Mouse (Mus musculus) cortical plate, adult 2 months (tissue): Measurements from ENCODE around the gene Epyc. TPM values are rescaled to one million over a fixed set of nuclear protein-coding genes. Genes with fewer than 3 reads are reported as not detected.
"Not testable (repeated sequence)": the region's sequence is repeated elsewhere in the genome, so short reads cannot be mapped to it uniquely, and the experiment has no call there.

ENCODE experiments used
- H3K27ac ChIP-seq: fragments of 200-500 bp; 2 replicates; pipeline ENCODE4 v1.5.1; 2012; ENCODE audit warnings: low read length, control low read depth, inconsistent platforms; ENCODE audit not compliant: insufficient read depth
- H3K4me1 ChIP-seq: fragments of 200-500 bp; 2 replicates; pipeline ENCODE4 v1.6.1; 2011; ENCODE audit warnings: low read length; ENCODE audit not compliant: control insufficient read depth, insufficient read depth
- H3K4me3 ChIP-seq: fragments of 200-500 bp; 2 replicates; pipeline ENCODE4 v1.5.1; 2011; ENCODE audit warnings: mild to moderate bottlenecking, low read length, control low read depth; ENCODE audit not compliant: insufficient read depth
- CTCF ChIP-seq: fragments of 200-500 bp; IDR thresholded peaks from 2 replicates; pipeline ENCODE4 v1.5.1; 2011; ENCODE audit warnings: mild to moderate bottlenecking, control low read depth, low read length; ENCODE audit not compliant: insufficient read depth; ENCODE audit errors: extremely low read depth
- POLR2A ChIP-seq: fragments of 200-500 bp; IDR thresholded peaks from 2 replicates; pipeline ENCODE4 v1.6.1; 2011; ENCODE audit warnings: mild to moderate bottlenecking, low read length, control low read depth; ENCODE audit not compliant: insufficient read depth; ENCODE audit errors: extremely low read depth
- polyA plus RNA-seq: library from polyadenylated mRNA; depleted of rRNA; stranded (reverse); fragments of >200 nt; gene quantifications from 2 replicates; pipeline ENCODE4 v1.2.3, GENCODE M21; 2012; rRNA removed

Epyc gene
- polyA plus RNA-seq, 1 experiment: 0.06 TPM

DNA sequence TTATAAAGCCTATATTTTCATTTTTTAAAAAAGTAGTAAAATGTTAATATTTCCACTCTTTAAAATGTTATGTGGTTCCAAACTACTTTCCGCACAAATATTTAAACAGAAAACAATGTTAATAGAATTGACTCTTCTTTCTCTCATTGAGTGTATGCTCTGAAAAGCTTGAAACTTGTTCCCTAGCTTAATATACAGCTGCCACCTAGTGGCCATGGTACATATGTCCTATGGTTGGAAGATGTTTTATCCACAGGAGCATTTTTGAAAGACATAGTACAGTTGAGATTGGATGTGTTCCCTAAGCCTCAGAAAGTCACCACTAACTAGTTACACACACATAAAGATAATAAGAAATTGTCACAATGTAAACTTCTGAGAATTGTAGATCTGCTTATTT is 60.7 kb downstream of the Epyc start:
- no peak overlapping the region for H3K4me3 ChIP-seq
- no peak overlapping the region for H3K27ac ChIP-seq
- TF ChIP-seq POLR2A (no peak), CTCF (no peak)
- no peaks in the 10 kb centered on the region; the same call in 1 of the 2 replicates for H3K4me1 ChIP-seq

DNA sequence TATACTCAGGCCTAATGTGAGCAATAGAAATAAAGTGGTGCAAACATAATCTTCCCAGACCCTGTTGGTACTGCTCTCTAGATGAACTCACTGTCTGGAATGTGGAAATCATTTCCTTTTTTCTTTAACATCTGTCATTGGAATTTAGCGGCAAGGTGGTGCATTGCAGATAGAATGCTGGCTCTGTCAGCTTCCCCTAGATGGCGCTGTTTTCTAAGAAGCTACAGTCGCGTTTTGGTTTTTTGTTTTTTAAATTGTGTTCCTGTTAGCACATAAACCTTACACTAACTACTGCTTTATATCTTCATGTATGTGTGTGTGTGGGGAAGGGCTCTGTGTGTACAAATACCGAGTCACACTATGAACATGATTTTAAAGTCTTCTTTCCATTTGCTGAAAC is 68.8 kb downstream of the Epyc start:
- Histone ChIP-seq H3K27ac (no peak overlapping the region), H3K4me1 (no peaks in the 10 kb centered on the region; the same call in 1 of the 2 replicates), H3K4me3 (no peak overlapping the region)
- TF ChIP-seq CTCF: peak; percentile 84
- no peak for TF ChIP-seq POLR2A

DNA sequence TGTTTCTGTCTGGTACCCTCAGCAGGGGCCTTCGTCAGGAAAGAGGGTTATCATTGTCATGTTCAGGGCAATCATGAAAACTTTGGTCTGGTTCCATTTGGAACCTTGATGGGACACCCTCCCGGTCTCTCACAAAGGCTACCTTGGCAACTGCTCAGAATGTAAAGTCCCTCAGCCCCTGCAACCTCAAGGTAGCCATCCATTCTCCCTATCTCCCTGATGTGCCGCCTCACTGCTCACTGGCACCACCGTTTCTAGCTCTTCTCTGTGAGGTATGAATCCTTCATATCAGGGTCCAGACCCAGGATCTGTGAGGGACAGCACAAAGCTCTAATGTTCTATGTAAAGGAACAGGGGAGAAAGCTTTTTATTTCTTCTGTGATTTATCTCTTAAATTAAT is 70.7 kb downstream of the Epyc start:
- Histone ChIP-seq H3K27ac (no peak overlapping the region), H3K4me3 (no peak overlapping the region), H3K4me1 (no peaks in the 10 kb centered on the region; the same call in 1 of the 2 replicates)
- TF ChIP-seq POLR2A: no peak
- no peak for TF ChIP-seq CTCF

DNA sequence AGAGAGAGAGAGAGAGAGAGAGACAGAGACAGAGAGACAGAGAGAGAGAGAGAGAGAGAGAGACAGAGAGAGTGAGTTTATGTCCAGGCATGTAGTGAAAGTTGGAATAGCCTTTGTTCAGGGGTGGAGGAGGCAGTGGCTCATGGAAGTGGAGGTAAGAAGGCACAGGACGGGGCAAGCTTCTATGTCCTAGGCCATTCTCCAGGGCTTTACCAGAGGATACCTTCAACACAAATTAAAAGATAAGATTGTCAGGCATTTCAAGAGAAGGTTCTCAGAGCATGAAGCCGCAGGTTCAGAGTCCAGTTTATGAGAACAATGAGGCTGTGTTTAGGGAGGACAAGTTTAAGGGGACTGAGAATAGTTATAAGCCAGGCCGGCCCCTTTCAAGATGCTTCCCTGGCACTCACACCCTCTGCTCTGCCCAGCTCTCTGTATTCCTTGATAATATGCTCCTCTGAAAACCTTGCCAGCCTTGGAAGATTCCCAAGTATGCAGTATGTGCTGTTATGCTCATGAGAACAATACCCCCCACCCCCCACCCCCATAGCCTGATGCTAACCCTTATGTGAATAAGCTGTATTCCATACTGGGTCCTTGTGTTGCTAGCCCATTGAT is 71.5 kb downstream of the Epyc start:
- H3K27ac ChIP-seq: no peak overlapping the region
- no peak overlapping the region for H3K4me3 ChIP-seq
- no peak for TF ChIP-seq CTCF
- TF ChIP-seq POLR2A: no peak
- H3K4me1 ChIP-seq: no peaks in the 10 kb centered on the region; the same call in 1 of the 2 replicates

DNA sequence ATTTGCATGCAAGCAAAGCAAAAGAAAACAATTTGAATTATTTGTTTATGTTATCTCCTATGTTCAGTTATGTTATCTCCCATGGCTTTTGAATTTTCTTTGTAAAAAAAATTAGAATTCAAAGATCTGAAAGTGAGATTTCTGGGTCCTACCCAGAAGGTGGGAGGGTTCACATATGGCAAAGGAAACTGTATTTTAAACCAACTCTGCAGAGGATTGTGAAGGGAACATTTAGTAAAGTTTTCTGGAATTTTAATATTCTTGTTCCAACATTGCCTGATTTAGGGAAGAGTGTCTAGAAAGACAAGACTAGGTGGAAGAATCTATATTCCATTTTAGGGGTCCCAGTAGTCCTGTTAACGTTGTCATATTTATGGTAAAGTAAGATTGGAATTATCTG is 73.4 kb downstream of the Epyc start:
- Histone ChIP-seq H3K4me1 (no peaks in the 10 kb centered on the region; the same call in 1 of the 2 replicates), H3K27ac (no peak overlapping the region), H3K4me3 (no peak overlapping the region)
- no peak for TF ChIP-seq CTCF
- no peak for TF ChIP-seq POLR2A

DNA sequence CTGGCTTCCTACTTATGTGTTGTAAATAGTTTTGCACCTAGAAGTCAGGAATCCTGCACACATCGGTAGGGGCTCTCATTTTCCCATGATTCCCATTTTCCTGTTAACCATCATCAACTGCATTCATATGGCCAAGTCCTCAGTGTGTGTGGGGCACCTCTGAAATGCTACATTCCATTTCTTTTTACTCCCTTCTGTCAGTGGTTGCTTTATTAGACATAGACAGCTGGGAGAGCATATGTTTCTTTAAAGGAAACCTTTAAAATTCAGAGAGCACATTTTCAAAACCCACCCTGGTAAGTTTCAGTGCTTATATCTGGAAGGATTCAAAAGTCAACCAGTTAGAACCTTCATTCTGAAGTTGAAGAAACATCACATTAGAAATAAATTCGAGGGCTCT is 74.2 kb downstream of the Epyc start:
- Histone ChIP-seq H3K4me1 (no peaks in the 10 kb centered on the region; the same call in 1 of the 2 replicates), H3K4me3 (no peak overlapping the region), H3K27ac (no peak overlapping the region)
- TF ChIP-seq POLR2A (no peak), CTCF (no peak)

DNA sequence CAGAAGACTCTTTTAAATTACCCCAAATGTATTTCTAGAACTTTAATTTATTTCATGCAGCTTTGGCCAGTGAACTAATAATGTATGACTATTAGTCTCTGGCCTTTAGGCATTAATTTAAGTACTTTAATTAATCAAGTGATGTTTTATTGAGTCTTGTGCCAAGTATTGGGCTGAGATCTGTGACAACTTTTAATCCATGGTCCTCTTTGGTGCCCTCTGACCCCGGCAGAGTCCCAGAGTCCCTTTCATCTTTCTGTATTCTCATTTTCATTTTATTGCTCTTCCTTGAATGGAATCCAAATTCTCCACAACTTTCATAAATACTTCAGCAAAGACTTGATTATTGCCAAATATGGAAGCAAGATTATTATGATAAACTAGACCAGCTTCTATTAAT is 76.8 kb downstream of the Epyc start:
- no peak for TF ChIP-seq CTCF
- no peak for TF ChIP-seq POLR2A
- no peak overlapping the region for H3K27ac ChIP-seq
- H3K4me1 ChIP-seq: no peaks in the 10 kb centered on the region; the same call in 1 of the 2 replicates
- H3K4me3 ChIP-seq: no peak overlapping the region

DNA sequence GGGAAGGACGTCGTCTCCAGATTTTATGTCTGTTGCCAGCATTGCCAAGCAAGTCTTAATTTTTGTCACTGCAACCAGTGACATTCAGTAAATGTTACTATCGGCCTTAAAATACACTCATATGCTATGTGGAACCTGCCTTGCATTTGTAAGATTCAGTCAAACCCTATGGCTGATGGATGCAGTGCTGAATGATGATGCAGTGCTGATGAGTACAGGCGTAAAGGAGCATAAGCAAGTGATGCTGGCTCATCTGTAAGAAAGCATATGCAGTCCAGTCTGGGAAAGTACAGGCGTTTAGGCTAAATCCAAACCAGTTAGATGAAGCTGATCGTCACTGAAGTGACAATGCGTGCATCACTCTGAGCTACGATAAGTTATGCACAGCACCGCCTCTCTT is 78.8 kb downstream of the Epyc start:
- TF ChIP-seq CTCF: no peak
- no peak for TF ChIP-seq POLR2A
- H3K4me3 ChIP-seq: no peak overlapping the region
- H3K4me1 ChIP-seq: no peaks in the 10 kb centered on the region; the same call in 1 of the 2 replicates
- no peak overlapping the region for H3K27ac ChIP-seq

DNA sequence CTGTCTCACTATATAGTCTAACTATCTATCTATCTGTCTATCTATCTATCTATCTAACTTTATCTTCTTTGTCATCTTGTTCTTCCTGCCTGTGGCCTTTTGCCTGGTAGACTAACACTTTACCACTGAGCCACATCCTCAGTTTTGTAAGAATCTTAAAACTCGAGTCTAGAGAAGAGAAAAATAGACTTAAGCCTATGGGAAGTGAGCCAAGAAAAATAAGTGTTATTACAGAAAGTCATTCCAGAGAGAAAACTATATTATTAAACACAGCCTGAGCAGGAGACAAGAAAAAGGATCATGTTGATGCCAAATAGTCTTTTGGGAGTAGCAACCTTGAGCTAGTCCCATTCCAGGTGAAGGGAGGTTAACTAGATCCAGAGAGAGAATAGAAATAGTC is 82.1 kb downstream of the Epyc start:
- Histone ChIP-seq H3K4me1 (no peaks in the 10 kb centered on the region; the same call in 1 of the 2 replicates), H3K27ac (no peak overlapping the region), H3K4me3 (no peak overlapping the region)
- no peak for TF ChIP-seq POLR2A
- TF ChIP-seq CTCF: no peak

DNA sequence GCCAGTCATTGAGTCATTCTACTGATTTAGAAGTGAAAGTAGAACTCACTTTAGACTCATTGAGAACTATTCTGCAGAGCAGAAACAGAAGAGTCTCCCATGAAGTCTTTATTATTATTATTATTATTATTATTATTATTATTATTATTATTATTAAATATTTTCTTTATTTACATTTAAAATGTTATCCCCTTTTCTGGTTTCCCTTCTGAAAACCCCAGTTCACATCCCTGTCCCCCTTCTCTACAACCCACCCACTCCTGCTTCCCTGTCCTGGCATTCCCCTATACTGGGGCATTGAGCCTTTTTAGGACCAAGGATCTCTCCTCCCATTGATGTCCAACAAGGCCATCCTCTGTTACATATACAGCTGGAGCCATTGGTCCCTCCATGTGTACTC is 82.8 kb downstream of the Epyc start, which contains the start of gene C030005K15Rik:
TSS of gene C030005K15Rik (minus strand) at position 101 of the 400 bp plus-strand sequence.
- not testable (repeated sequence) for H3K4me1 ChIP-seq, H3K4me3 ChIP-seq, H3K27ac ChIP-seq

Other genes with a start within 250 kb of the Epyc start
- 17.6 and 21.5 TPM in 2 replicates for gene Dcn, start 164.5 kb upstream of the Epyc start, polyA plus RNA-seq
- 3.3 and 3.7 TPM in 2 replicates for gene Lum, start 78.9 kb upstream of the Epyc start, polyA plus RNA-seq
- not detected in 2 replicates for gene Kera, start 37.2 kb upstream of the Epyc start, polyA plus RNA-seq
- gene Ccer1, start 49.0 kb downstream of the Epyc start, polyA plus RNA-seq: not detected in 2 replicates
- 0.04 TPM in 1 of 2 replicates, not detected in the other for gene C030005K15Rik, start 82.7 kb downstream of the Epyc start, polyA plus RNA-seq